In genomic region chr10:95324278-95324631, GRCm38 (mm10) we compare ENCODE assay signal across 8 mouse cellular contexts. TPM values are rescaled to one million over a fixed set of nuclear protein-coding genes. Genes with fewer than 3 reads are reported as not detected.
DNase-seq lines count a peak whose midpoint lies in the region; ATAC-seq lines count a peak whose summit lies in the region.

No protein-coding gene starts in this region.

- H3K4me2 ChIP-seq in liver, embryonic 11.5 days, result no peak overlapping the region
- H3K4me2 ChIP-seq in forebrain, embryonic 14.5 days (ENCODE audit: low read length), result no peak overlapping the region
- H3K4me2 ChIP-seq in neural tube, embryonic 13.5 days, result no peak overlapping the region

- H3K4me3 ChIP-seq in liver, embryonic 11.5 days (ENCODE audit: low read depth, low read length), result peak overlapping the region; percentile 74; the same call in 1 of the 2 replicates
- H3K4me3 ChIP-seq in forebrain, embryonic 14.5 days (ENCODE audit: low read depth, low read length), result no peak overlapping the region
- peak overlapping the region; percentile 74 for H3K4me3 ChIP-seq in limb, embryonic 10.5 days
- no peak overlapping the region for H3K4me3 ChIP-seq in neural tube, embryonic 13.5 days

- no peaks in the 10 kb centered on the region for H3K27me3 ChIP-seq in liver, embryonic 11.5 days (replicated peaks; ENCODE audit: control insufficient read depth, insufficient read depth, low read length)
- H3K27me3 ChIP-seq in forebrain, embryonic 14.5 days (replicated peaks; ENCODE audit: control insufficient read depth, insufficient read depth, low read length), result no peaks in the 10 kb centered on the region
- H3K27me3 ChIP-seq in limb, embryonic 10.5 days (ENCODE audit: low read depth, poor library complexity, severe bottlenecking), result no peaks in the 10 kb centered on the region
- H3K27me3 ChIP-seq in neural tube, embryonic 13.5 days, result no peaks in the 10 kb centered on the region

- DNase-seq in liver, embryonic 11.5 days (ENCODE audit: low spot score), result no peak
- DNase-seq in liver, result no peak
- DNase-seq in forebrain, embryonic 14.5 days (ENCODE audit: low spot score), result no peak
- DNase-seq in limb, embryonic 10.5 days (ENCODE audit: low spot score), result no peak
- no peak for DNase-seq in kidney, postnatal 25 days
- no peak for DNase-seq in right cerebral cortex, postnatal 36 days (ENCODE audit: low spot score in 2 of 2)
- no peak for DNase-seq in urinary bladder, postnatal 14 days (ENCODE audit: low spot score)

- ATAC-seq in liver, embryonic 11.5 days (replicated peaks; ENCODE audit: low FRiP score), result peak; percentile 27
- ATAC-seq in forebrain, embryonic 14.5 days, result peak; percentile 27
- peak; percentile 33; the same call in 1 of the 2 replicates for ATAC-seq in neural tube, embryonic 13.5 days (ENCODE audit: low read depth)

- no peak overlapping the region for H3K9ac ChIP-seq in liver, embryonic 11.5 days (ENCODE audit: low read depth, low read length)
- H3K9ac ChIP-seq in forebrain, embryonic 14.5 days (ENCODE audit: low read length), result no peak overlapping the region
- H3K9ac ChIP-seq in neural tube, embryonic 13.5 days, result no peak overlapping the region

- peaks cover 9% of the 10 kb centered on the region; the same call in 1 of the 2 replicates for H3K4me1 ChIP-seq in liver, embryonic 11.5 days (replicated peaks; ENCODE audit: control insufficient read depth, insufficient read depth, low read length)
- peaks cover 12% of the 10 kb centered on the region for H3K4me1 ChIP-seq in forebrain, embryonic 14.5 days (ENCODE audit: control insufficient read depth, insufficient read depth, low read length)
- H3K4me1 ChIP-seq in limb, embryonic 10.5 days, result peaks cover 12% of the 10 kb centered on the region
- peaks cover 20% of the 10 kb centered on the region for H3K4me1 ChIP-seq in neural tube, embryonic 13.5 days (replicated peaks)

- 45% methylated on average over 1 of the region's 1 CpGs for WGBS in liver, embryonic 11.5 days
- WGBS in forebrain, embryonic 14.5 days, result 35% methylated on average over 1 of the region's 1 CpGs
- WGBS in limb, embryonic 10.5 days, result 51% methylated on average over 1 of the region's 1 CpGs
- WGBS in neural tube, embryonic 13.5 days, result 57% methylated on average over 1 of the region's 1 CpGs

- H3K36me3 ChIP-seq in liver, embryonic 11.5 days (ENCODE audit: control insufficient read depth, insufficient read depth, low read length), result no peaks in the 10 kb centered on the region
- H3K36me3 ChIP-seq in forebrain, embryonic 14.5 days (ENCODE audit: control insufficient read depth, insufficient read depth, low read length), result no peaks in the 10 kb centered on the region
- no peaks in the 10 kb centered on the region for H3K36me3 ChIP-seq in limb, embryonic 10.5 days
- H3K36me3 ChIP-seq in neural tube, embryonic 13.5 days, result no peaks in the 10 kb centered on the region

- no peaks in the 10 kb centered on the region for H3K9me3 ChIP-seq in liver, embryonic 11.5 days (ENCODE audit: control insufficient read depth, low read length)
- no peaks in the 10 kb centered on the region for H3K9me3 ChIP-seq in forebrain, embryonic 14.5 days (replicated peaks; ENCODE audit: control insufficient read depth, low read length)
- H3K9me3 ChIP-seq in limb, embryonic 10.5 days (replicated peaks), result no peaks in the 10 kb centered on the region
- no peaks in the 10 kb centered on the region for H3K9me3 ChIP-seq in neural tube, embryonic 13.5 days

- H3K27ac ChIP-seq in liver, embryonic 11.5 days (ENCODE audit: low read depth, low read length), result 0 out of 2 replicates have a peak overlapping the region, but pooled peaks have one; percentile 89
- H3K27ac ChIP-seq in forebrain, embryonic 14.5 days (ENCODE audit: low read depth, low read length), result no peak overlapping the region
- H3K27ac ChIP-seq in limb, embryonic 10.5 days, result peak overlapping the region; percentile 95; the same call in 1 of the 2 replicates
- no peak overlapping the region for H3K27ac ChIP-seq in neural tube, embryonic 13.5 days (replicated peaks)

RNA-seq across cellular contexts. Expression of gene Cradd, which starts 0.3 kb away (rescaled TPM):
- 10.1 and 10.5 TPM in 2 replicates for polyA plus RNA-seq in liver, embryonic 11.5 days (2014; fragmentation: Nextera tagmentation; extraction: Ambion mirVana)
- 11.7 and 13.4 TPM in 2 replicates for polyA plus RNA-seq in forebrain, embryonic 14.5 days (2014; fragmentation: Nextera tagmentation; extraction: Ambion mirVana)
- polyA plus RNA-seq in limb, embryonic 10.5 days (2016; fragmentation: Nextera tagmentation; extraction: Ambion mirVana), result 11.5 and 11.9 TPM in 2 replicates
- 12.4 and 14.8 TPM in 2 replicates for polyA plus RNA-seq in neural tube, embryonic 13.5 days (2015; fragmentation: Nextera tagmentation; extraction: Ambion mirVana)

Comparison
In these comparisons a context has a peak if more than half of its experiments do, and no peak if none do; other contexts are left out.
1. H3K27ac ChIP-seq: peak in liver, embryonic 11.5 days (single experiment) and limb, embryonic 10.5 days (single experiment); none in forebrain, embryonic 14.5 days (single experiment) and neural tube, embryonic 13.5 days (single experiment).
2. H3K4me3 ChIP-seq: peak in liver, embryonic 11.5 days (single experiment) and limb, embryonic 10.5 days (single experiment); none in forebrain, embryonic 14.5 days (single experiment) and neural tube, embryonic 13.5 days (single experiment).
3. Peak in every context shown above with its lines, with median percentiles within 50 percentile points of each other: ATAC-seq.